Mouse (Mus musculus) lung, postnatal 4 days (tissue): ENCODE results near the gene Ankfn1.

ENCODE experiments used
- DNase-seq, 2 experiments: peaks; one replicate each; pipeline ENCODE4 v3.0.0; 2021

Gene Ankfn1

GRCm38 (mm10) chr11:89358546-89358945 is 418.9 kb downstream of the Ankfn1 start:
- no peak for DNase-seq

- no peak for DNase-seq
Measured at GRCm38 (mm10) chr11:89356479-89356878, 421.0 kb downstream of the Ankfn1 start.

DNA sequence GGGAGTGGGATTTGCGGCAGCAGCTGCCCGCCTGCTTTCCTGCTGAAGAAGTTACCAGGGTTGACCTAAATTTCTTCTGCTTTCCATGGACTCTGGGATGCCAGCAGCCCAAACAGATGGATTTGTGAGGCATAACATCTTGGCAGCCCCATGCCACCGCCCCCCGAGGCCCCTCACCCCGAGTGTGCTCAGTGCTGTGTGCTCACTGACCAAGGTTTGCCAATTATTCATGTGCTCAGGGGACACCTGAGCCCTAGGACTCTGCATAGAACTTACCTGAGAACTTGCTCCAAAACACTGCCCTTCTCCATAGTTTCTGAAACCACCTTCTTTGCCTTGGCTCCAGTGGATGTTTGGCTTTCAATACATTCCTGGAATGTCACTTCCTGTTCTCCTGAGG is 421.4 kb downstream of the Ankfn1 start:
- DNase-seq, result no peak

GRCm38 (mm10) chr11:89340238-89340637 is 437.2 kb downstream of the Ankfn1 start:
- no peak for DNase-seq
